Mouse (Mus musculus): ENCODE data around the gene Slc4a1.

- TF ChIP-seq CTCF (IDR thresholded peaks at IDR 0.05; ENCODE audit: low read depth, low read length) = no peak
- TF ChIP-seq POLR2A (IDR thresholded peaks at IDR 0.05; ENCODE audit: extremely low read depth, insufficient read depth, low read length) = no peak
Measured at GRCm38 (mm10) chr11:102415034-102415802, 49.2 kb upstream of the Slc4a1 start.

All from liver, adult 2 months (tissue).